Mouse (Mus musculus): ENCODE measurements around the gene Cdk14. TPM values are rescaled to one million over a fixed set of nuclear protein-coding genes. Genes with fewer than 3 reads are reported as not detected.
"Not testable (repeated sequence)": the region's sequence is repeated elsewhere in the genome, so short reads cannot be mapped to it uniquely, and the experiment has no call there.

The Cdk14 gene
- total RNA-seq, 2 experiments from 2014 or later = 218 to 229 TPM

DNA sequence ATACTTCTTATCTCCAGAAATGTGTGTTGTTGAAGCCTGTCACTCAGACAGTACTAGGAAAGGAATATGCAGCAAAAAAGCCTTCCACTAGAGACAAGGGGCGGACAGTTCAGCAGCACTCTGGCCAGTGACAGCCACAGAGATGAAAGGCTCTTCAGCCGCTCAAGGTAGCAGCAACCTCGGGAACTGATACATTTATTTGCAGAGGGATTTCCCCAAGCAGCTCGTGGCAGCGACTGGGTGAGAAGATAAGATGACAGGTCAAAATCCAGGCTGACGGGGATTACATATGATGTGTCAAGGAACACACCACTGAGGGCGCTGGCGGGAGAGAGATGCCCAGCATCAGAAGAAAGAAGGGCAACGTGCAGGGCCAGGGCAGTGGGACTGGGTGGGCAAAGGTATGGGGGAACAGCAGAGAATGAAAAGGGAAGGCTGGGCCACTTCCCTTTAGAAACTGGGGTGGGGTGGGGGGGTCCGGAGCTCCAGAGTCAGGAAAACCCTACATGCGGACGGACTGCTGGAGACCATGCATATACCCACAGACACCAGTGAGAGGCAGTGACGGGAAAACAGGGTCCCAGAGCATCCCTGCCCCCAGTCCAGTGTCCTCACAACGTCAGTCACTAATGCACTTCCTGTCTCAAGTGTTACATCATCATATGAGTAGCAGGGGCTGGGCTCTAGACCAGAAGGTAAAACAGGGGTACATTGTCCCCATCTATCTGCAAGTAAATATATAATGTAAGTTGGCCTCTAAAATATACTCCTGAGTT is 51.5 kb downstream of the Cdk14 start:
- DNase-seq (ENCODE audit: low spot score in 2 of 2) = no peak

DNA sequence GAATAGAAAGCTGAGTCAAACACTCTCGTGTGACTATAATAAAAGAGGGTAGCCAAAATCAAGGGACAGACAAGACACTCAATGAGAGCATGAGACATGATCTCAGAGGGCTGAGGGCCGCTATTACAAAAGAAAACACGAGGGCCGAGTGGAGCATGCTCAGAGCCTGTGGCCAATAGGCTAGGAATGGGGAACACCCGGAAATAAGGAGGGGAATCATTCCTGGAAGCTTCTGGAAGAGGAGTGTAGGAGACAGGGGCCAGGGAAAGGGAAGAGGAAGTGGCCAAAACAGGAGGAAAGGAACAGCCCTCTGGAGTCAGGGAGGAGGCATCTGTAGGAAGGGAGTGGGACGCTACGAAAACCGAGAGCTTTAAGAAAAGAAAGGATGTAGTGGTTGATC is 52.6 kb downstream of the Cdk14 start:
- DNase-seq (ENCODE audit: low spot score in 2 of 2) = no peak

DNA sequence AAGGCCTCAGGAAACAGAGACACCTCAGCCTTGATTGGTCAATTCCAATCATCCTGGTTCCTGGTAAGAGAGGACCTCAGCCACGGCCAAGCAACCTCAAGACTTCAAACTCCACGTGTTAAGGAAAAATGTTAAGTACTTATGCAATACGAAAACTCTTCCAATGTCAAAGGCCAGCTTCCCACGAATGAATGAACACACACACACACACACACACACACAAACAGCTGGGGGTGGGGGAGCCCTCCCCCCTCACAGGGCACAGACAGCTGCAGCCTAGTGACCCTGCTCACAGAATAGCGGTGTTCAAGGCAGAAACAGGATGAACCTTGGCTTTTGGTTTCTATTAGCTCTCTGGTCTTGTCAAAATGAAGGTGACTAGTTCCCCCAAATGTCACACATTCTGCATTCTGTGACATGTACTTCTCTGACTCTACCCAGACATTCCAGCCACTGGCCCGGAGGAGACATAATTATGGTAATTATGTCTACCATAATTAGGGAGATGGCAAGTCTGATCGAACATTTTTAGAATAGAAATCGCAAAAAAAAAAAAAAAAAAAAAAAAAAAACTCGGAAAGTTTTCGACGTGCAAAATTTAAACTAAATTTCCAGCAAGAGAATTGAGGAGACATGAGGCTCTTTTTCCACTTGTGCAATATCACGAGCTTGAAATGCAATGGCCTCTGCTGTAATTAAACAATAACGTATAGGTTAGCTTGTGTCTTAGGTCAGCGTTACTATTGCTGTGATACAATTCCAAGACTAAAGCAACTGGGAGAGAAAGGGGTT is 54.6 kb downstream of the Cdk14 start:
- no peak for DNase-seq (ENCODE audit: low spot score in 2 of 2)

DNA sequence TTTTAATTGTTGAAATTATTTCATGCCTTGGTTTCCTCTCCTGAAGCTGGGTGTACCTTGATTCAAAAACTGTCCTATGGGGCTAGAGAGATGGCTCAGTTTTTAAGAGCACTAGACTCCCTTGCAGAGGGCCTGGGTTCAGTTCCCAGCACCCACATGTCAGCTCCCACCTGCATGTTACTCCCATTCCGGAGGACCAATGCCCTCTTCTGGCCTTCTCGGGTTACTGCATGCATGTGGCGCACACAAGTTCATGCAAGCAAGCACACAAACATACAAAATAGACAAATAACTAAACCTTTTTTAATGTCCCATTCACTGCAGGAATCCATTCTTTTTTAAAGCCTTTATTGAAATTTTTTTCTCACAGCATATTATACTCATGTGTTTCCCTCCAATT is 58.4 kb downstream of the Cdk14 start:
- DNase-seq (ENCODE audit: low spot score in 2 of 2) = no peak

DNA sequence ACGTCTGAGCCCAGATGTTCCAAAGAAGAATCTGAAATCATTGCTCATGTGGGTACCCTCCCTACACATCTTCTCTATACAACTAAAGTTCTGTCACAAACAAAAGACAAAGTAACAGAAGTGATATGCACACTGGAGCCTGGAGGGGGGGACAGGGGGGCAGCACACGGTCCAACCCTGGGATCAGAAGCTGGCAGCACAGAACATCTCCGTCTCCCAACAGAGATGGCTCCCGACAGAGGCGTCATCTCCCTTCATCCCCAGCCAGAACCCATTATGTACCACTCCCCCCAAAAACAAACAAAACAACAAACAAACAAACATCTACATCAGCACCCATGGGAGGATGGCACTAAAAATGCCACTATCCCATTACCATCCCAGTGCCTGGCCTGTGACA is 59.8 kb downstream of the Cdk14 start:
- no peak for DNase-seq (ENCODE audit: low spot score in 2 of 2)

DNA sequence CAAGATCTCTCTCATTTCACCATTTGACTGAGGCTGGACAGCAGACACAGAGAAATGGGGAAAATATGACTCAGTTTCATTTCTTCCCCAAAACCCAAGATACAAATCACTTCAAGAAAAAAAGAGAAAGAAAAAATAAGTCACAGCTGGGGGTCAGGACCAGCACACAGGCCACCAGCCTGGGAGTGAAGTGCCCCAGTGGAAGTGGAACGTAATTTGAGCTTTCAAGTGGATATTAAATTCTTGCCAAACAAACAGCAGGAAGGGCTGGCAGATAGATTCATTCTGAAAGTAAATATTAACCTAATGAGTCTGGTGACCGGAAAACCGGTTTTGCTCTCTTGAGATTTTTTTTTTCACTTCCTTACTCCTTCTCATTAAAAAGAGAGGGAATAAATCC is 60.2 kb downstream of the Cdk14 start:
- DNase-seq (ENCODE audit: low spot score in 2 of 2) = no peak

DNA sequence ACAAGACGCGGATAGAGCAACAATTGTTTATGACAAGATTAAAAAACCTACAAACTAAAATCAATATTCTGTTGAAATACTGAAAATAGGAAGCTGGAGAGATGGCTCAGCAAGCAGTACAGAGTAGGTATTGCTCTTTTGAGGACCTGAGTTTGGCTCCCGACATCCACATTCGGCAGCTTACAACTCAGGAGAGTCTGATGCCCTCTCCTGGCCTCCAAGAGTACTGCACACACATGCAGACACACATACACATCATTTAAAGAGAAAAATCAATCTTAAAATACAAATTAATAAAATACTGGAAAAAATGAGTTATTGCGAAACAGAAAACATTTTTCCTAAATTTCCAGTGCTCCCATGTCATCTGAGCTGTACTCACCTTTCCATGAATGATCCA is 60.7 kb downstream of the Cdk14 start:
- no peak for DNase-seq (ENCODE audit: low spot score in 2 of 2)

DNA sequence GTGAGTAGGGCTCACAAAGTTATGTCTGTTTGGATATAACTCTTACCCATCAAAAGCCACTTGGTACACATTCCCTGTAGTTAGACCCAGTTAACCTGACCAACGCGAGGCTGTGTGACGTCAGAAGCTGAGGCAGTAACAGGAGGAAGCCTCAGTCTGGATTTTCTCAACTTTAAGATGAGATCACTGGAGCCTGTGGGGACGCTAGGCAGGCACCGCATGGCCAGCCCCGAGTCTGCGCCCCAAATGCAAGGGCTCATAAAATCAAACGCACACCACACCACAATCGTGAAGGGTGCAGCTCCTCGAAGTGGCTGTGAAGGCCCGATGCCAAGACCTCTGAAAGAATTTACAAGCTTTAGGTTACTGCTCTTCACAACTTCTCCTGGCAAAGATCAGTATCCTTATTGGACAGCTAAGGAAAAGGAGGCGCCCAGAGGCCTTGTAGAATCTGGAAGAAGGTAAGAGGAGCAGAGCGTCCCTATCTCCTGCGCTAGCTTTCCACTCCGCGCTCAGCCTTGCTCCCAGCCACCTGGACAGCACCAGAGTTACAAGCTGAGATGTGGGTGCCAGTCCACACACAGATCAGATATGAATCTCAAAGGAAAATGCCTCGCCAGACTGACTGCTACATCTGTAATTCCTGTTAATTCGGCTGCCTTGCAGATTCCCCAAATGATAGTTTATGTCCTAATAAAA is 61.9 kb downstream of the Cdk14 start:
- DNase-seq (ENCODE audit: low spot score in 2 of 2) = no peak

DNA sequence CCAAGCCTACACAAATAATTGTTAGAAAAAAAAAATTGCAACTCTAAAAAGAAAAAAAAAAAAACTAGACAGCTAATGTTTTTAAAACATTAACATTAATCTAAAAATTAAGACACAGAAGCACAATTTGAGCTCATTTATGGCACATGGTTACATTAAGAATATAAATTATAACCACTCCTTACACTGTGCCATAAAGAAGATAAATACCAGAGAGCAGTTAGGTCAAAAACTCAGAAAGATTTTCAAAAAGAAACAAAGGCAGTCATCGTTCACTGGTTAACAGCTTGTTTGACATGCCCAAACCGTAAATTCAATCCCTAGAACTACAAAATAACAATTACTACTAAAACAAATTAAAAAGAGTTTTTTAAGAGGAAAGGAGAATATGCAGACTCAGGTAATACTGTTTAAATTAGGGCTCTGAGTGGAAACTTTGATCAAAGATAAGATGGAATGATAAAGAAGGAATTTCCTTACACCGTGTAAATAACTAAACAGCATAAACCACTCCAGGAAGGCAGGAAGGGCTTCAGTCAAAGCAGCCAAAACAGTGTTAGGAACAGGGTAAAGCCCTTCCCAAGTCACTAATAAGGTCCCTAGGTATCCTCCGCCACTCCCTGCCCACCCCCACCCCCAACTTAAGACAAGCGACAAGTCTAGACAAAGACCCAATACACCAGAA is 65.3 kb downstream of the Cdk14 start:
- no peak for DNase-seq (ENCODE audit: low spot score in 2 of 2)

DNA sequence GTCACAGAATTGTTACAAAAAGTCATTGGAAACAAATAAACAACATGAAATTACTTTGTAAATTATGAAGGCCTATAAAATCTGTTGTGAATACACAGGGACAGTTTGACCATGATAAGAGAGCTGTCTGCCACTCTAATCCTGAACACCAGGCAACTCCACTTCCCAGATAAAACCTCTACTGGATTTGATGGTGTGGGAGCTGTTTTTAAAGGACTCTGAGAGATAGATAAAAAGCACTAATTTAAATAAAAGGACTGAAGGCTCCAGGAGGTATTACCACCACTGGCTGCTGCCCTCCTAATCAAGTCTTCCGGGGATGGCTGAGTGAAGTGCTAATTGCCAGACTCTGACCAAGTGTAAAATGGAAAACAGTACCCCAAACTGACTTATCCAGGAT is 66.2 kb downstream of the Cdk14 start:
- DNase-seq (ENCODE audit: low spot score in 2 of 2) = no peak

DNA sequence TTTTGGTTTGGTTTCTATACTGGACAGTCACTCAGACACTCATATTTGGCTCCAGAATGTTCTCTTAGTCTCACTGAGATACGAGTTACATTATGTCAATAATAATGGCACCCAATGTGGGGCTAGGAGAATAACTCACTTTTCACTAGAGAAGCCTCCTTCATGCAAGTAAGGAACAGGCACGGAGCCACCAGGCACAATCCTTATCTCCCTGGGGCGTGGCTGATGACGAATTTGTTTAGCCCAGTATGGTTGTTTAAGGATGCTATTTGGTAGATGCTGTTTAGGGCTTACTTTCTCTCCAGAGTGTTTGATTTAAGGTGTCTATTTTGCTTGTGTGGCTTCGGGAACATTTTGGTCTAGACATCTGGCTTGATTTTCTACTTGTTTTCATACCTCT is 75.5 kb downstream of the Cdk14 start:
- no peak for DNase-seq (ENCODE audit: low spot score in 2 of 2)

DNA sequence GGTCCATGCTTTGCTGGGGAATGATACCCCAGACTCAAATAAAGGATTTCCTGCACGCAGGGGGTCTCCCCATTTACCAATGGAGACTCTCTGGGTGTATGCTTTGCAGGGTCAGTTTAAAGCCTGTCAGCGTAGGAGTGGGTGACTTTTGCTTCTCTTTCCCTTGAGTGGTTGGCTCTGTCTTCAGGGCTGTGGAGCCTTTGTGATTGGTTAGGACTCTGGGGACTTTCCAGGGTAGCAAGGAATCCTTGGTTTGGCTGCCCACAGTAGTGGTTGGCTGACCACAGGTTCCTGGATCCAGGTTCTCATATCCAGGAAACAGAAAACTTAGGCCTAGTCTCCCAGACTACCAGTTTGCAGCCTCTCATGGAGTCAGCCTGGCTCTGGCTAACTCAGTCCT is 76.4 kb downstream of the Cdk14 start:
- no peak for DNase-seq (ENCODE audit: low spot score in 2 of 2)

DNA sequence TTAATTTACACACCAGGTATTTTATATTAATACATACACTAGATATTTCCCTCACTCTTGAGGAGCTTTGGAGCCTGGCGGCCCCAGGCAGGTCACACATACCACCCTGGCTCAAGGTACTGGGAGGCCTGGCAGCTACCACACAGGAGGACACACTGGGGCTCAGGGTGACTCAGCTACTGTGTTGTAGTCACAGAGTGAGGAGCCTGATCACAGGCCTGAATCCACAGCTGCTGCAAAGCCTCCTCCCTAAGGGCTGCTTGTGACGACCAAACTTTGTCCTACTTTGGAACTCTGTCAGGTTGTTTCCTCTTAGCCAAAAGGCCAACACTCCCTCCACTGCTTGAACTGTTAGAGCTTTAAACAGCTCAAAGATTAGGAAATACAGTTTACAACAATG is 76.8 kb downstream of the Cdk14 start:
- DNase-seq (ENCODE audit: low spot score in 2 of 2) = no peak

DNA sequence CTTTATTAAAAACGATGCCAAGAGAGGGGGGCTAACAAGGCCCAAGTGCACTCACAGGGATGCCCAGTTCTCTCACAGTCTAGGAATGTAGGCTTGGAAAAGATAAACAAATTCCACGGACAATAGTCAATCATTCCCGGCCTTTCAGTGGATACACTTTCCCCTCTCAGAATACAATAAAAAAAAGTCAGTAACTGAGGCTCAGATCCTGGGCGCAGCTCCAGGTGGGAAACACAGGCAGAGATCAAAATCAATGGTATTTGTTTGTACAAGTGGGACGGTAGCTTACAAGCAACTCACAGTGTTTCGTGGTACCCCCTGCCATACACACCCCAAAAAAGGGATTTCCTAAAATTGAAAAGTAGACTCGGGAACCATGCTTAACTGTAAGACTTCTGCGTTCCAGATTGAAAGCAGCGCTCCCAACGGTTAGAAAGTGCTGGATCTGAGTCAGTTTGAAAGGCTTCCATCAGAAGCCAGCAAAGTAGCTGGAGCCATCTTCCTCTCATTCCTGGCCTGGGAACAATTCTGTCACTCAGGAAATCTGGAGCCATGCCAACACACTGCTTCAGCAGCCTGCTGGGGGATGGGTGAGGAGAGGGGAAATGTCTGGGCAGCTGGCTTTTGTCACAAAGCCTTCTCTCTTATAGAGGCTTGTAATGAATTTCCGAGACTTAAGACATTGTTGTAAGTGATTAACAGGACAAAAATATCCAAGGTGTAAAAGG is 77.5 kb downstream of the Cdk14 start:
- peak; percentile 71 to 84 for DNase-seq (ENCODE audit: low spot score in 2 of 2)

DNA sequence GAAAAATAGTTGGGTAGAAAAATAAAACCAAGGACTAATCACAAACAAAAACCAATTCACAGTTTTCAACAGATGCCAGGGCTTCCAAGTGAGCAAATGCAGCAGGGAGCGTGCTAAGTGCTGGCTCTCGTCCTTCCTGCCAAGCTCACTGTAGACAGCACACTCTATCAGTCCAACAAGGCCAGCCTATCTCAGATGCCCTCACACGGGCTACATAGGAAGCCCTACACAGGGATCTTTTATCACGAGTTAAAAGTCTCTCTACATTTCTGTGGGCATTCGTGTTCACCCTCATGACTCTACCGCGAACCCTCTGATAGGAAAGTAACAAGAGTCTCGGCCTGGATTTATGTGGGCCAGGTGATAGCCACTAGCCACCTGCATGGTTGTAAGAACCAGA is 78.5 kb downstream of the Cdk14 start:
- DNase-seq (ENCODE audit: low spot score in 2 of 2) = no peak

DNA sequence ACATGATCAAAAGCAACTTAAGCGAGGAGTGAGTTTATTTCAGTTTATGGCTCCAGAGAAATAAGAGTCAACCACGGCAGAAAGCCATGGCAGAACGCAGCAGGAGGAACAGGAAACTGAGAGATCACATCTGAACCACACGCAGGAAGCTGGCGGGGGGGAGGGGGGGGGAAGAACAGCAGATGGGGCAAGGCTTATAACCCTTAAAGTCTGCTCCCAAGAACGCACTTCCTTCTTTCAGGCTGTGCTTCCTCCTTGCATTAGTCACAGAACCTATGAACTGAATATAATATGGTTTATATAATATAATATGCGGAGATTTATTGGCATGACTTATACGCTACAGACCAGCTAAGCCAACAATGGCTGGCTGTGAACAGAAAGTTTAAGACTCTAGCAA is 86.2 kb downstream of the Cdk14 start:
- DNase-seq (ENCODE audit: low spot score in 2 of 2) = no peak

DNA sequence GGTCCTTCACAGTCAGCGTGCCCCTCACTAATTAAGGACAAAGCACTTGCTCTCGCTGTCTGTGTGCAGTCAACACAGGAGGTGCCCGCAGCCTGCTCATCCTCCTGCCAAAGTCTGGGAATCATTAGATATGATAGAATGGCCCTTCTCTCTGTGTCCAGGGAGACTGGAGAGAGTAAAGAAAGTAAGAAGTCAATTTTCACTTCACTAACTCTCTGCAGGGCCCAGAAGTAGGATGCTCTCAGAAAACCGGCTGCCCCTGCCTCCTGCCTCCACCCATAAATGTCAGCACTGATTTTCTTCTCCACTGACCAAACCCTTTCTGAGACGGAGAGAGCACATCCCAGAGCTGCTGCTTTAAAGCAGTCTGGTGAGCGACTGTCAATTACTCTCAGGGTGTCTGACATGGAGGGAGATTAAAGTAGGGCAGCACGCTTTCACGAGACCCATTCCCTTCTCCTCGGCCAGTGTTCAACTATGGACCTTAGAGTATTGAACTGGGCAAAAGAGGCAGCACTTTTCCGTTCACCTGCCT is 89.1 kb downstream of the Cdk14 start:
- DNase-seq (ENCODE audit: low spot score in 2 of 2) = no peak

DNA sequence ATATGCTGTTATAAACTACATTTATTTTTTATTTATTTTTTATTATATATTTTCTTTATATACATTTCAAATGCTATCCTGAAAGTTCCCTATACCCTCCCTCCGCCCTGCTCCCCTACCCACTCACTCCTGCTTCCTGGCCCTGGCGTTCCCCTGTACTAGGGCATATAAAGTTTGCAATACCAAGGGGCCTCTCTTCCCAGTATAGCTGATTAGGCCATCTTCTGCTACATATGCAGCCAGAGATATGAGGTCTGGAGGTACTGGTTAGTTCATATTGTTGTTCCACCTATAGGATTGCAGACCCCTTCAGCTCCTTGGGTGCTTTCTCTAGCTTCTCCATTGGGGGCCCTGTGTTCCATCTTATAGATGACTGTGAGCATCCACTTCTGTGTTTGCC is 91.1 kb downstream of the Cdk14 start:
- DNase-seq (ENCODE audit: low spot score in 2 of 2) = not testable (repeated sequence)

DNA sequence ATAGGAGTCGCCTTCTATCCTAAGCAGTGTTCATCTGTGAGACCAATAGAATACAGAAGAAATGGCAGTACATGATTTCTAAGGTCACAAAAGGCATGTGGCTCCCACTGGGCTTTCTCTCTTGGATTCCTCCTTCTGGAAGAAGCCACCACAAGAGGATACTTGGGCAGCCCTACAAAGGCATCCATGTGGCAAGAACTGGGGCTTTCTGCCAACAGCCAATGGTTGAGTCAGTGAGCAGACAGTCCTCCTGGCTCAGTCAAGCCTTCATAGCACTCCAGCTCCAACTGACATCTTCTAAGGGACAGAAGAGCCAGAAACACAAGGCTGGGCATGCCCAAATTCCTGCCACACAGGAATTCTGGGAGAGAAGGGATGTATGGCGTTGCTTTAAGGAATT is 93.4 kb downstream of the Cdk14 start:
- no peak for DNase-seq (ENCODE audit: low spot score in 2 of 2)

DNA sequence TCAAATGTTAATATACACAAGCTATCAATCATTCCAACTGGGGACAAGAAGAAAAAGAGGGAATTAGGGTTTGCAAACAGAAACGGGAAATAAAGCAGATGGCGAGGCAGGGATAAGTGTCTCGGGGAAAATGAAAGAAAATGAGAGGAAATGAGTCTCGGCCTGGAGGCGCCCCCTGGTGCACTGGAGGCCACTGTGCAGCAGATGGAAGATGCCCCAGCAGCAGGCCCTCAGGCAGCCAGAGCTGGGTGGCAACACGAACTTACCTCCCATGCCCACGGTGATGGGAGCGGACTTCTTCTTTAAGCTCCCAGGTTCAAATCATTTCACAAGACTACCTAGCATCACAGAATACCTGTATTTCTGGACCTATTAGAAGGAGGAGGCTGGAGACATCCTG is 97.4 kb downstream of the Cdk14 start:
- DNase-seq (ENCODE audit: low spot score in 2 of 2) = no peak

Measured in layer of hippocampus, postnatal 14 days (tissue).